ENCODE assay signal across 10 mouse cellular contexts in the genomic region with DNA sequence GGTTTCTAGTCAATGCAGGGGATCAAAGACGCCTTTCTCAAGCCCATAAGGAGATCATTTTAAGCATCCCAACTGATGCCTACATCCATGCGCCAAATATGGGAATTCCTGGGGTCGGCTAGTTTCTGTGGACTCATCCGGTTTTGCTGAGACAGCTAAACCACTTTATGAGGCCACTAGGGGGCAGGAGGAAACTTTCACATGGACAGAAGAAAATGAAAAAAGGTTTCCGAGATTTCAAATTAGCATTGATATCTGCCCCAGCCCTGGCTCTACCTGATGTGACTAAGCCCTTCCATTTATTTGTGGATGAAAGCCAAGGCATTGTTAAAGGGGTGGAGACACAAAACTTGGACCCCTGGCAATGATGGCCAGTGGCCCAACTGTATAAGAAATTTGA. TPM values are rescaled to one million over a fixed set of nuclear protein-coding genes. Genes with fewer than 3 reads are reported as not detected.
DNase-seq lines count a peak whose midpoint lies in the region; TF ChIP-seq lines count a peak whose summit lies in the region.
"Had no signal": no experiment of that assay in that cellular context is flagged by ENCODE, and none has a peak within 500 bp of the region (broad histone marks: within the 10 kb centered on the region; RNA-seq: fewer than 3 reads in every experiment).

No protein-coding gene starts in this region.

- H3K27ac ChIP-seq in left cerebral cortex, adult 2 months = no peak overlapping the region
- H3K27ac ChIP-seq: limb, embryonic 15.5 days; stomach, embryonic 15.5 days had no signal

- peak; percentile 77 for TF ChIP-seq CTCF in left cerebral cortex, adult 2 months (IDR thresholded peaks at IDR 0.05)

- no peak overlapping the region for H3K4me3 ChIP-seq in left cerebral cortex, adult 2 months
- H3K4me3 ChIP-seq: limb, embryonic 15.5 days; stomach, embryonic 15.5 days had no signal

- intact Hi-C loops in left cerebral cortex, adult 2 months (cut with DNase I) = loop anchor here (5.0 kb wide), 2 partner anchors 349 to 439 kb away; no protein-coding TSS in a partner anchor

- DNase-seq in kidney, adult 18-20 months = peak; percentile 45
- DNase-seq in kidney, adult 11 months = no peak
- DNase-seq in CD8-positive naive resting alpha-beta T cell, adult 2 months (ENCODE audit: low read depth in 2 of 2, low spot score in 2 of 2) = peak; percentile 29 to 44
- peak; percentile 71 for DNase-seq in R1 (ENCODE audit: low read depth, low spot score)
- DNase-seq in embryo, embryonic 9.5 days (ENCODE audit: extremely low spot score) = peak; percentile 54
- DNase-seq in left cerebral cortex, adult 2 months (ENCODE audit: extremely low spot score in 1 of 2, low spot score in 2 of 2) = peak in 1 of 2 experiments; percentile 38
- DNase-seq in retina, embryonic 14.5 days (ENCODE audit: low spot score) = peak; percentile 82
- no peak for DNase-seq in spleen, postnatal 14 days (ENCODE audit: low spot score in 2 of 2)

RNA-seq across cellular contexts. Expression of a gene that starts 15.5 kb away (rescaled TPM):
- 10 to 100 TPM; 62.6 to 71.3 TPM for total RNA-seq in left cerebral cortex, adult 2 months (2021)

RNA-seq across cellular contexts. Expression of a gene that starts 53.1 kb away (rescaled TPM):
- total RNA-seq in left cerebral cortex, adult 2 months (2021) = 10 to 100 TPM; 43.5 to 51.8 TPM

RNA-seq across cellular contexts. Expression of a gene that starts 56.1 kb away (rescaled TPM):
- total RNA-seq in left cerebral cortex, adult 2 months (2021) = under 1 TPM in 1 of 2 experiments, not detected in 1; 0.05 TPM

Comparison
In these comparisons a context has a peak if more than half of its experiments do, and no peak if none do; other contexts are left out.
1. DNase-seq: peak in kidney, adult 18-20 months (single experiment), CD8-positive naive resting alpha-beta T cell, adult 2 months (2 of 2), R1 (single experiment), embryo, embryonic 9.5 days (single experiment) and retina, embryonic 14.5 days (single experiment); none in kidney, adult 11 months (single experiment) and spleen, postnatal 14 days (0 of 2).